Mouse (Mus musculus): Measurements from ENCODE around the gene Ssxb5.
"Not testable (repeated sequence)": the region's sequence is repeated elsewhere in the genome, so short reads cannot be mapped to it uniquely, and the experiment has no call there.

The Ssxb5 gene

GRCm38 (mm10) chrX:8803391-8803790, at the start of gene Ssxb5:
TSS of gene Ssxb5 (plus strand) at chrX:8803691.
- not testable (repeated sequence) for DNase-seq (ENCODE audit: low spot score)

DNA sequence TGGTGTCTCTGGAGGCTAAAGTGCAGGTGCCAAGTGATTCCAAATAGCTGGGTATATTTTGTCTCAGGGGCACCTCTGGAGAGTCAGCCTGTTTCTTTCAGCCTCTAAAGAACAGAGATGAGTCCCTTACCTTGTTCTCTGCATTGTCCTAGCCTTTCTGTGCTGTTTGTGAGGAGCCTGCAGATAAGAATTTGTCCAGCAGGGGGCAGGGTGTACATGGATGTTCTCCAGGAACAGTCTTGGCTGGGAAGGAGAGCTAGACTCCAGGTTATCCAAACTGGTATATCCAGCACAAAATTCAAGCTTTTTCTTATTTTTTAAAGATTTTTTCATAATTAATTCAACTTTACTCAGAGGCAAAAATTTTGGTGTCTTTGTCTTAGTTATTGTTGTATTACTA, 28.6 kb downstream of the Ssxb5 start:
- DNase-seq (ENCODE audit: low spot score) = peak; percentile 44

DNA sequence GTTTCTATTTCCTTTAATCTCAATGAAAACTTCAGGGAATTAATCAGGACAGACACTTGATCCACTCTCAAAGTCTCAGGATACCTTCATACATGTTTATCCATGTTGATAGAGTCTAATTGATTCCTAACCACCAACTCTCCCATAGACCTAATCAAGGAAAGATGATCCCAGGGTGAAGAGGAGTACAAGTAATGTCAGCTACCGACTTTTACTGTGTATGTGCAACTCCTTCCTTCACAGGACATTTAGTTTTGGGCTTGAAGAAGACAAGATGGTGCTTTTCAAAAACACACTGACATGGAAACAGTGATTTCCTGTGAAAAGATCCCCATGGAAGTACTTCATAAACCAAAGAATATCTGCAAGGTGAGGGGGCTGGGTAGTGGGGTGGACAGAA, 40.2 kb downstream of the Ssxb5 start, which contains the start of gene Gm6592:
Gm6592 (plus strand) TSS at position 301 of the 400 bp plus-strand sequence.
- DNase-seq (ENCODE audit: low spot score) = no peak

DNA sequence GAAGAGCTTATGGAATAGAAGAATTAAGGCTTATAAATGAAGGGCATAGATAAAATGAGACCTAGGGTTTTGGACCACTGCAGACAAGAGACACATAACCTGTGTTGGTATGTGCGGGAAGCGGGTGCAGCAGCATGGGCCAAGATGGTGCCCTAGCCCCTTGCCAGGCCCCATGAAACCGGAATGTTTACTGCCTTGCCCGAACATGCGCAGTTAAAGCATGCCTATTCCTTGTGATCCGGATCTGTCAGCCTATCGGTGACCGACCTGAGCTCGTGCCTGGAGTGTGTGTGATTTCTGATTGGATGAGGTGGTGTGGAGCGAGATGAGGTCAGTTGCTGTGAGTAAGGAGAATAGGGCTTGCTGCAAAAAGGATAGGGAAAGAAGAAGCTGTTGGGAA, 49.0 kb downstream of the Ssxb5 start:
- DNase-seq (ENCODE audit: low spot score) = no peak
